Mouse (Mus musculus): ENCODE measurements around the gene Lrrc72. TPM values are rescaled to one million over a fixed set of nuclear protein-coding genes. Genes with fewer than 3 reads are reported as not detected.

Lrrc72 gene
- total RNA-seq, 2 experiments from 2014 or later = not detected

DNA sequence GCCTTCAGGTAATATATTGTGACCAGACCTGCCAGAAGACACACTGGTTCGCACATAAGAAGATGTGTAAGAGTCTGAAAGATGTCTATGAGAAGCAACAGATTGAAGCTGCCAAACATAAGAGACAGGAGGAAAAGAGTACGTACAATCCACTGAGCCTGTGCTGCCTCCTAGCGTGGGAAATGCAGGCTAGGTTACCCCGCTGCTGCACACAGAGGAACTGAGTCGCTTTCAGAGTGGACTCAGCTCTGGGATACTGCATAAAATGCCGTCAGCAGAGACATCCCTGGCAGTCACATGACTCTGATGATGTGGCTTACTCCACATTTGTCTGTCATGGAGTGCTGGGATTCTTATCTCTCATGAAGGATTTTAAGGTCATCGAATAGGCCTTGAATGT is 58.2 kb downstream of the Lrrc72 start:
- ATAC-seq (replicated peaks; ENCODE audit: poor library complexity) = no peak

DNA sequence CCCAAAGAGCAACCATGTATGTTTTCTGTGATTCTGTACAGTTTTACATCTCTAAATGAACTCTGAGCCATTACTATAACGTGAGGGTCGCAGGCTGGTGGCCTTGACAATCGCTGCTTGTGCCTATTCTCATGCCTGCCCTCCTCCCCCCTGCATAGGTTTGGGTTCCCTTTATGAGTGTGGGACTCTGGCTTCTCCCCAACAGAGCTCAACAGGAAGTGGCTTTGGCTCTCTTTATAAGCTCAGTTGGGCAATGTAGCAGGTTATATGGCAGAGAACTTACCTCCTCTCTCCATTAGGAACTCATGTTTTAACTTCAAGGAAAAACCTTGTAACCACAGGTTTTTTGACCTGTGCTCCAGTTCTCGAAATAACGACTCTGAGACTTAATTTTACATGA is 62.9 kb downstream of the Lrrc72 start:
- ATAC-seq (replicated peaks; ENCODE audit: poor library complexity) = peak; percentile 98

DNA sequence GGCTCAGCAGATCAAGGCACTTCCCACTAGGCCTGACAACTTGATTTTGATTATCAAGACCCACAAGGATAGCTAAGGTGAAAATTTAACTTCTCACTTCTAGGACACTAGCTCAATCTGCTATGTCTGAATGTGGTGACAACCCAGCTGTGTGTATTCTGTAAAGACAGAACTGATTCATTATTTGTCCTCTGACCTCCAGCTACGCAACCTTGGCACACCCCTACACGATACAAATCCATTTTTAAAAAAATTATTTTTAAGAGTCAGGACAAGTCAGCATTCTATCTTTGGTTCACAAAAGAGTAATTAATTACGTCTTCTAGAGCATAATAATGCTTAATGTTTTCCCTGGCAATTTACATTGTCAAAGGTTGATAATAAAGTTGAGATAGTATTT is 63.6 kb downstream of the Lrrc72 start:
- ATAC-seq (replicated peaks; ENCODE audit: poor library complexity) = no peak

DNA sequence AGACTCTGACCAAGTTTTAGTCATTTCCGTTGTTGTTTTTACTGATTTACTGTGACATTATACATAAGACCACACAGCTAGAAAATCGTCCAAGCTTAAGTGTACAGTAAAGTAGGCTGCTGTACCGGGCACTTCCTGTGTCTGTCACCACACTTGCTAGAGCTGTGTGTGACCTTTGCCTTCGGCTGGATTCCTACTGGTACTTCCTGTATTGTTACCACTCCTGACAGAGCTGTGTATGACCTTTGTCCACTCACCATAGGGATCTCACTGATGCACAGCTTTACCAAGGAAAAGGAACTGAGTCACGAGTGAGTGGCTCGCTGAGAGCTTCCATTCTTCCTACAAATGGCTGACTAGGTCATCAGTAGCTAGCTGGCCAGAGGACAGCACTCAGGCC is 66.1 kb downstream of the Lrrc72 start:
- no peak for ATAC-seq (replicated peaks; ENCODE audit: poor library complexity)

DNA sequence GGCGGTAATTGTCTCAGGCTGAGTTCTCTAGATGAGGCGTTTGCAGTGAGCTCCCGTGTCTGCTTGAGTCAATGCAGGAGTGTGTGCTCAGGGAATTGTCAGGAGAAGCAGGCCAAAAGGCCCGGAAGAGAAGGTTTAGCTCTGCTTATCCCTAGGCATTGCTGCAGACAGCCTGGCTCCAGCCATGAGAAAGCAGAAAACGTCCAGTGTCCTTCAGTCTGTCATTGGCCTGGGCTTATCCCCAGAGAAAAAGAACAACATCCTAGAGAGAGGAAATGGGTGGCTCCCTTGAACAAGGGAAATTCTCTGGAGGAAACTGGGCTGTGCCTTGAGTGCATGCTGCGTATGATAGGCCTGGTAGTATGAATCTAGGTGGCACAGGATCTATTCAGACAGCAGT is 70.6 kb downstream of the Lrrc72 start:
- no peak for ATAC-seq (replicated peaks; ENCODE audit: poor library complexity)

DNA sequence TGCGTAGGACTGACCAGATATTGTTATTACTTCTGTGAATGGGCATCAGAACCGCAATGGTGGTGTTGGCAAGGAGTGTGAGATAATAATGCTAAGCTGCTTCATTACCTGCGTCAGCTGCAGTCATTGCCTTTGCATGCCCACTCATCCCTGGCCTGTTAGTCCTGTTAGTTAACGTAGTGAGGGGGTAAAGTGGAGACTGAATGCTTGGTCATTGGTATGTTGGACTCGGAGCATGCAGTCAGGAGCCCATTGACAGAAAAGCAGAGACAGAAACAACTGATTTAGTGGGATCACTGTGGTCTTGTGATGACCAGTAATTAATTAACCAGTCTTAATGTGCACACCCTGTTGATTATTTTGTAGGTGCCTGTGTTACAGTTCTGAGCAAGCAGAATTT is 76.0 kb downstream of the Lrrc72 start:
- no peak for ATAC-seq (replicated peaks; ENCODE audit: poor library complexity)

DNA sequence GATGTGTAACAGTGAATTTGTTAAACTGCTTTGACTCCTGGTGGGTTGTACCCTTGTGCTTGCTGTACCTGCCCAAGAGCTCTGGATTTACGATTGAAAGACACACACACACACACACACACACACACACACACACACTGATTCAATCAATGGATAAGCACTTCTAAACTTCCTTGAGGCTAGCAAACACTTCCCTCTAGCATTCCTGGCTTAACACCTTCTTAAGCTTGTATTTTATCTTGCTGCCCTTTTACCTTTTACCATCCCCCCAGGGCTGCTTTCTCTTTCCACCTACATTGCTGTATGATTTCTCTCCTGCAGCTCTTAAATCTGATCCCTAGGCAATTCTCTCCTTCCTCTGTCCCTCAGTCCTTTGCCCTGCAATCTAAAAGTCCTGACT is 87.9 kb downstream of the Lrrc72 start:
- no peak for ATAC-seq (replicated peaks; ENCODE audit: poor library complexity)

DNA sequence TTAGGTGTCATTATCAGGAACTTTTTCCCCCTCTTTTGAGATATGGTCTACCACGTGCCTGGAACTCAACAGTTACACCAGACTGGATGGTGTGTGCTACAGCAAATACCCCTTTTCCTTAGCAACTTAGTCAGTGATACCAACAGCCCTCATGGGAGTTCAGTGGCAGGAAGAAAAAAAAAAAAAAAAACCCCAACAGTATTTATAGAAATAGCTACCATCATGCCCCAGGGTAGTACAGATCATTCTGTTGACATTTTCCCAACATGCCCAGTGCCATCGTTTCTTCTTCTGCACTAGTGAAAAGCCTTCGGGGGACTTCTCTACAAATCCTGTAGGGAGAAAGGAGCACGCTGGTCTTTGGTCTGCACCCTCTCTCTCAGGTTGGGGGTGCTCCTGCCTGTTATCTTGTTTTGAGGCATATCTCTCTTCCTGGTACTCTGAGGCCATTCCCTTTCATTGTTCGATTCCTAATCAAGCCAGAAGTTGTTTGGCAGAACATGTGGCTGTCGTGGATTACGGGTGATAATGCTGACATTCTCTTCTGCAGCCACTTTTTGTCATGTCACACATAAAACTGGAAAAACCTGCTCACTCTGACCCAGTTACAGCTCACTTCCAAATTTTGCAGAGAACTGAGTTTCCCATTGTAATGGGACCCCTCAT is 88.9 kb downstream of the Lrrc72 start:
- ATAC-seq (replicated peaks; ENCODE audit: poor library complexity) = peak; percentile 73

Other genes with a start within 250 kb of the Lrrc72 start
- 32.4 and 48.3 TPM in 2 replicates for gene Tspan13, start 210.9 kb downstream of the Lrrc72 start, total RNA-seq (2015)
- 17.9 and 23.7 TPM in 2 replicates for gene Tspan13, start 210.9 kb downstream of the Lrrc72 start, total RNA-seq (2017)
- 17.1 and 22.2 TPM in 2 replicates for gene Ankmy2, start 96.3 kb downstream of the Lrrc72 start, total RNA-seq (2015)
- 22.7 and 23.3 TPM in 2 replicates for gene Ankmy2, start 96.3 kb downstream of the Lrrc72 start, total RNA-seq (2017)
- gene Bzw2, start 95.3 kb downstream of the Lrrc72 start, total RNA-seq (2015) = 150 and 156 TPM in 2 replicates
- 111 and 131 TPM in 2 replicates for gene Bzw2, start 95.3 kb downstream of the Lrrc72 start, total RNA-seq (2017)
- not detected in 2 replicates for gene Sostdc1, start 60.7 kb upstream of the Lrrc72 start, total RNA-seq (2015)
- gene Sostdc1, start 60.7 kb upstream of the Lrrc72 start, total RNA-seq (2017) = not detected in 2 replicates
- 3.2 TPM in 2 replicates for gene Ispd, start 128.1 kb upstream of the Lrrc72 start, total RNA-seq (2015)
- gene Ispd, start 128.1 kb upstream of the Lrrc72 start, total RNA-seq (2017) = 3.2 and 5.8 TPM in 2 replicates
- not detected in 2 replicates for gene D630036H23Rik, start 128.8 kb upstream of the Lrrc72 start, total RNA-seq (2015)
- gene D630036H23Rik, start 128.8 kb upstream of the Lrrc72 start, total RNA-seq (2017) = 0.33 TPM in 1 of 2 replicates, not detected in the other